Mouse (Mus musculus) kidney, adult 11 months (tissue): ENCODE measurements around the gene Siva1.

ENCODE experiments used
- DNase-seq: peaks from one replicate; pipeline ENCODE4 v3.0.0; 2022

Siva1 gene

DNA sequence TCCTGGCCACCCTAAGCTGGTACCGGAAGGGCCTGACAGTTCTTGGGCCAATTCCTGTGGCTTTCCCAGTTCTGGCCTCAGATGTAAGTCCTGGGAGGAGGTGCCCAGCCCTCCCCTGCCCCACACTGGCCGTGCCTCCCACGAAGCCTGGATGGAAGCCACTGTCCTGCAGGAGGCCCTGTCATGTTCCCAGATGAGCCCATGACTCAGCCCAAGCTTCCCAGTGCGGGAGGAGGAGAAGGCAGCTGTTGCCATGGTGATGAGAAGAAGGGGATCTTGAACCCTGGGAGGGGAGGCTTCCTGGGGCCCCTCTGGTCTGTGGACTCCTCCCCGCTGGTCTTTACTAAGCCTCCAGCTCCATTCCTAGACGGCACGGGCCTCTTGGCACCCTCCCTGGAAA, 38.9 kb downstream of the Siva1 start:
- DNase-seq = no peak

DNA sequence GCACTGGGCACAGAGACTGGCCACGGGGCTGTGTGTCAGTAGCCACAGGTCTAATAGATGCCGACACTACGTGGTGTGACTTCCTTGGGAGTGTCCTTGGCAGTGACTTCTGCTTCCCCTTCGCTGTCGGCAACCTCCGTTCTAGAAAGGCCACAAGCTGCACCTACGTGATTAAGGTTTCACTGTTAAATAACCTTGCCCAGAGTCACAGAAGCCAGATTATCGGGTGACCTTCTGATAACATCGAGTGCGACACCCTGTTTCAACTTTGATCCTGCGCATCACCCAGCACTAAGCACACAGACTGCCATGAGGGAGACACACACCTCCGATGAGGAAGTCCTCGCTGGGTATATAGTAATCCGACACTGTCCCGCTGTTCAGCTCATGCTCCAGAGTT, 44.0 kb downstream of the Siva1 start:
- DNase-seq = no peak

DNA sequence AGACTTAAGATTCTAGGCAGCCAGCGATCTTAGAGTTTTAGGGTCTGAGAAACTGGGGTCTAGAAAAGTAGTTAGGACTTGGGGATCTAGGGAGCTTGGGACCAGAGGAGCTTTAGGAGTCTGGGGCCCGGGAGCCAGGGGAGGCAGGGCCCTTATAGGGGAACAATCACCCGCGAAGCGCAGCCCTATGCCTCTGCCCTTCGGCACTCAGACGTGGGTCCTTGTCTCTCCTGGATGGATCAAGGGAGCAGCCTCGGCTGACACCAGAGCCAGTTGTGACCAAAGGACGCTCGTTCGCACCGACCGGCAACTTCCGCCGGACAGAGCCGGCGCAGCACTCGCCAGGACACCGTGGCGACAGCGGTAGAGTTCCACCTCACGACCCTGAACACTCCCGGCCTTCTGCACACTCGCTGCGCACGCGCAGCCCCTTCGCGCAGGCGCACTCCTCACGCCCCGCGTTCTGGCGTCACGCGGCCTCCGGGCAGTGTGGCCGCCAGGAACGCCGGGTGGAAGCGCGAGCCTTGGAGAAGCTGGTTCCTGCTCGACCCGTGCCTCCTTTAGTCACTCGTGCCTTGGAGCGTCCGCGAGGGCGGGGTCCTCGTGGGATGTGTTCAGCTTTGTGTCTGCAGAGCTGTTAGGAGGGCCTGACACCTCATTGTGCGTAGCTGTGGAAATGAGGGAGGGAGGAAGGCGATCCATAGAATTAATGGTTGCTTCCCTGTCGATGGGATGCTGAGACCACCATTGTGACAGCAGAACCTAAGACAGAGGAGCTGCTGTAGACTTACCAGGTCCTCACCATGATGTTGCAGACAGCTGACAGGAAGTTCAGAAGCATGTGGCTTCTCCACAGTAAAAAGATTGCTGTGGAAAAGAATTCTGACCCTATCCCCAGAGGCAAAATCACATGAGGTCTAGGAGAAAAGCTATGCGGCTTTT, 49.0 kb downstream of the Siva1 start:
- peak; percentile 92 for DNase-seq

DNA sequence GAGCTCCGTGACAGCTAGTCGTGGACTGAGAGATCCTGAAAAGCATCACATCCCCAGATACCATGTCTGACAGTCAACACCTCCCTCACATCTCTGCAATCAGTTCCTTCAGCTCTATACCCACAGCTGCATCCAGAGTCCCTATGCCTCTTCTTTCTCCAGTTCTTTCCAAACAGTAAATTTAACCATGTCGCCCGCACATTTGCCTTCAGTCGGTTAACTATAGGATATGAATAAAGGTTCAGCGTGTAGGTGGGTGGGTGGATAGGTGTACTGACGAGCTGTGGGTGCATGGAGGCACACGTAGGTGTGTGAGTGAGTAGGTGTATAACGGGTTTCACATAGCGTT, 49.6 kb downstream of the Siva1 start:
- no peak for DNase-seq

DNA sequence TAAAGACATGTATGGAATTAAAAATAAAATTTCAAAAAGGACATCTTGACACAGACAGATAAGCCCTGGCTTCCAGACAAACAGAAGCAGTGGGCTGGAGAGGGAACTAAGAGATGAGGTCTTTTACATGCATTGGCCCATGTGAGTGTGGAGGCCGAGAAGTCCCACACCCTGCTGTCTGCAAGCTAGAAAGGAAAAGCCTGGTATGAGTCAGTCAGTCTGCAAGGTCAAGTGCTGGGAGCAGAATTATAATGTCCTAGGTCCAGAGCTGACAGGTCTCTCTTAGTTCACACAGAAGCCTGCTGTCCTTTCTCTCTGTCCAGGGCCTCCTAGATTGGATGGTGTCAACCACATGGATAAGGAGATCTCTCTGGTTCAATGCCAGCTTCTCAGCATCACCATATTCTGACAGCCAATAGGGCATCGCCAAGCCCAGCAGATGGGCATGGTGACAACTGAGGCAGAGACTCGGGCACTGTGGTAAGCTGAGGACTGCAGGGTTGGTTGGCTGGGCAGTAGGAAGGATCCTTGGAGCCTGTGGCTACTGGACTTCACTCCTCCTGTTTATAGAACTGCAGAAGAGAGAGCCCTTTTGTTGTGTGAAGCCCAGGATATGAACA, 52.4 kb downstream of the Siva1 start:
- no peak for DNase-seq
